Mouse (Mus musculus) MEL-GATA-1-ER (cell line): ENCODE data around the gene Gm42957.

Source experiments
- DNase-seq: peaks from one replicate; pipeline ENCODE4 v3.0.0-alpha.2; 2012; ENCODE audit warnings: low read depth; ENCODE audit errors: extremely low read depth

Gene Gm42957

DNA sequence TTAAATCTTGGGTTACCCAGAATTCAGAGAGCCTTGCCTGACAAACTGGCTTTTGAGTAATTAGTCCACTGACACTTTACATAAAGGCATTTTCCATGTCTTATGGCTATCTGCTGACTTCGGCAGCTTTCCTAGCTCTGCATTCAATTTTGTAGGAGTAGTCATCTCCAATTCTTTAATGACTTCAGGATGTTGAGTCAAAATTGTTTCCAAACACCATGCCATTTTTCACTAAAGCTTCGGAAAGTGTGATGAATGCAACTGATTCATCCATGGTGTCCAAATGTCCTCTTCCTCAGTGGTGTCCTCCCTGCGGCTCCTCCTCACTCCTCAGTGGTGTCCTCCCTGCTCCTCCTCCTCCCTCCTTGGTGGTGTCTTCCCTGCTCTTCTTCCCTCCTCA, 17.3 kb upstream of the Gm42957 start:
- DNase-seq: no peak

DNA sequence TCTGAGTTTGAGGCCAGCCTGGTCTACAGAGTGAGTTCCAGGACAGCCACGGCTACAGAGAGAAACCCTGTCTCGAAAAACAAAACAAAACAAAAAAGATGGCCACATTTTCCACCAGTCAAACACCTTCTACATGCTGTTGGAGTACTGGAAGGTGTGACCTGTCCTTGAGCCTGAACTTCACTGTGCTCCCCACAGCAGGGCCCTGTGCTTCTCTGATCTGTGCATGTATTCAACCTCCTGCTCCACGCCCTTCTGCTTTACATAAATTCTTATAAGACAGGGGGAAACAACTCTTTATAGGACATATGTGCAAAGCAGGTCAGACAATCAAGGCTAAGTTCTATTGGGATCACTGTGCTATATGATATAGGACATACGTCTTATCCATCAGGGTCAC, 12.1 kb upstream of the Gm42957 start:
- DNase-seq: no peak

DNA sequence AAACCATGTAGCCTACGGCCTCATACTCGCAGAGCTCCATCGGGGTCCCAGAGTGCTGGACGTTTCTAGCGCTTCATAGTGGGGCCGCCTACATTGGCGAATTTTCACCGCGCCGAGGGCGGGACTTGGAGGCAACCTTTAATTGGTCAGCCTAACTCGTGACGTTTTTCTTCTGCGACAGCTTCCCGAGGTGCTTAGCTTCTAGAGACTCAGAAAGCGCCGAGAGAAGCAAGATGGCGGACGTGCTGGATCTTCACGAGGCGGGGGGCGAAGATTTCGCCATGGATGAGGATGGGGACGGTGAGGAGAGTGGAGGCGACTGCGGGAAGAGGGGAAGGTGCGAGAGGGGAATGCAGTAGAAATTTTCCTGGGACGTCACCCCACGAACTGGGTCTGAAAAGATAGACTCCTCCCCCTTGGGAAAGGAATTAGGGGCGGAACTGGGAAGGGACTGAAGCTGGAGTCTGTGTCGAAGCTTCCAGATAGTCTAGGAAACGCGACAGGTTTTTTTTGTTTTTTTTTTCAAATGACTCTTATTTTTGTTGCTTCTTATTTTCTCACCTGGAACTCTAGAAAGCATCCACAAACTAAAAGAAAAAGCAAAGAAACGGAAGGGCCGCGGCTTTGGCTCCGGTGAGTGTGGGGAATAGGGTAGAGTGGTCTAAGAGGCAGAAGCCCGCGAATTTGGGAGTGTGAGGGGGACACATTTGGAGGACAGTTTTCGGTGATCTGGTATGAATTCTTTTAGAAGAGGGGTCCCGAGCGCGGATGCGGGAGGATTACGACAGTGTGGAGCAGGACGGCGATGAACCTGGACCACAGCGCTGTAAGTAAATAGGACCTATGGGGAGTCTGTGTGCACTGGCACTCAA, 5.3 kb upstream of the Gm42957 start, which contains the start of gene Rbm8a:
TSS of gene Rbm8a (plus strand) at position 205 of the 872 bp plus-strand sequence.
- peak; percentile 100 for DNase-seq

DNA sequence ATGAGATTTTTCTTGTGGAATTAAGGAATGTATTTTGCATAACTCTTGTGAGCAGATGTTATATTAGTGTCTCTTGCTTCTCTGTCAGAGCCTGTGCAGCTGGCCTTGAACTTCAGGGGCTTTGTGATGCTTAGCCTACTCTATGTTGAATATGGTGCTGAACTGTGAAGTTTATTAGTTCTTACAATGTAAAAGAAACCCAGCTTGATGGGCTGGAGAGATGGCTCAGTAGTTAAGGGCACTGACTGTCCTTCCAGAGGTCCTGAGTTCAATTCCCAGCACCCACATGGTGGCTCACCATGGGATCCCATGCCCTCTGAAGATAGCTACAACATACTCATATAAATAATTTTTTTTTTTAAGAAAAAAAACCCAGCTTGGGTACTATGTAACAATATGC, 3.2 kb upstream of the Gm42957 start:
- DNase-seq: no peak

DNA sequence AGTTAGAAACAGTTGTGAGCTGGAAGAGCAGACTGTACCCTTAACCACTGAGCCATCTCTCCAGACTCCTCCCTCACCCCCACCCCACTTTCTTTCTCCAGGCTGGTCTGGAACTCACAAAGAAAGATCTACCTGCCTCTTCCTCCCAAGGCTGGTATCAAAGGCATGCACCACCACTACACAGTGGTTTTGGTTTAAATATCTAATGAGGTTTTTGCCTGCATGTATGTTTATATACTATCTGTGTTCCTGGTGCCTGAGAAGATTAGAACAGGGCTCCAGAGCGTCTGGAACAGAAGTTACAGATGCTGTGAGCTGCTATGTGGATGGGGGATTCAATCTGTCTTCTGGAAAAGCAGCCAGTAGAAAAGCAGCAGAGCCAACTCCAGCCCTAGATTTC, 1.3 kb upstream of the Gm42957 start:
- peak; percentile 24 for DNase-seq

DNA sequence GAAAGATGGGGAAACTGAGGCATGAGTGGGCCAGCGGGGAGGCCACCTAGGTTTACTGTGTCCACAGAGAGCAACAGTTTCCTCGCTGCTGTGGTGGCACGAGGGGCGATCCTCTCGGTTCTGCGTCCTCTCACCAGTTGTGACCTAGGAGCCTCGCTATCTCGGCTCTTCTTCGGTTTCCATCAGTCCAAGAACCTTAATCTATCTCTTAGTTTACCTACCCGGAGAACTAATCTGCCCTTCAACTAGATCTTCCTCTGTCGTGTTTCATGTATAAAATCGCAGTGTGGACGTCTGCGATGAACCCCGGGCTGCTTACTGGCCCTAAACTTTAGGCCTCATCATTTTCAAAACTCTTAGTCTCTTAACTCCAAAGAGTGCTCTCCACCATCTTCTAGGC, 632 bp downstream of the Gm42957 start:
- DNase-seq: peak; percentile 47

DNA sequence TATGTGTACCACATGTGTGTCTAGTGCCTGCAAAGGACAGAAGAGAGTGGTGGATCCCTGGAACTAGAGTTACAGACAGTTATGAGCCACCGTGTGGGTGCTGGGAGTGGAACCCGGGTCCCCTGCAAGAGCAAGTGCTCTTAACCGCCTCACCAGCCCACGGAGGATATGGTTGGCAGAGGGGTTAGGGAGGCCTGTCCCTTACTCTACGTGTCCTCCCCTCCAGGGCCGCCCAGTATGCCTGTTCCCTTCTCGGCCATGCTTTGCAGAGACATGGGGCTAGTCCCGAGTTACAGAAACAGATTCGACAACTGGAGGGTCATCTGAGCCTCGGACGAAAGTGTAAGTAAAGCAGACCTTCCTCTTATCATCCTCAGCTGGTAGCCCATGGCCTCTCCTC, 1.2 kb downstream of the Gm42957 start:
- DNase-seq: no peak

DNA sequence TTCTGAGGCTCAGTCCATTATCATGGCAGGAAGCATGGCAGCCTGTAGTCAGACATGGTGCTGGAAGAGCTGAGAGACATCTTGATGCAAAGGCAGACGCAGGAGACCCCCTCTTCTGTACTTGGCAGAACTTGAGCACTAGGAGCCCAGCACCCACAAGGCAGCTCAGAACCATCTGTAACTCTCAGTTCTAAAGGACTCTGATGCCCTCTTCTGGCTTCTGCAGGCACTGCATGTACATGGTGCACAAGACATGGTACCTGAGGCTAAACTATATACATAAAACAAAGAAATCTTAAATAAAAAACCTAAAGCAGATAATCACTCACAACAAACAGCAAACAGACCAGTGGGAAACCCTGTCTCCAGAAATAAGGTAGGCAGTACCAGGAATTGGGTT, 3.9 kb downstream of the Gm42957 start:
- peak; percentile 81 for DNase-seq

DNA sequence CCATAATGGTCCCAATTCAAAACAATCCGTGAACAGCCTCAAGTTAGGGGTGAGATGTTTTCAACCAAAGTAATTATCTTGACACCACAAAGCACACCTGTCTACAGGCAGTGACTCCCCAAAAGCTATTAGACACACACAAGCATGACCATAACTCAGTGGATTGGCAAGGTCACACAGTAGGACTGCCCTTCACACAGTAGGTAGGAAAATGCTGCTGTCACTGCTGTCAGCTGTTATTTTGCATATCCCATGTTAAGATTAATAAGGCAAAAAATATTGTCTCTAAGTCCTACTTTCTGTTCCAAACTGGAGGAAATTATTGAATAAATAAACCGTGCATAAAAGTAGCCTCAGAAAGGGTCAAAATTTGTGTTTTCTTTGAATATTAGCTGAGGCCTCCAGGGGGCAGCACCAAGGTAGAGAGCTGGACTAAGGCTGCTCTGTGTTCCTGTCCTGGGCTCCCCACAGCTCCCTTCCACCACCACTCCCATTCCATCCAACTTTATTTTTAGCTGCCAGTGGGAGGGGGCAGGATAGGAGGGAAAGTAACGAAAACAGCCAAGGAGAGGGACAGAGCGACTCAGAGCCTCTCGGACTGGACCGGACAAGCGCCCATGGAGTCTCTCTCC, 9.9 kb downstream of the Gm42957 start, which contains the start of gene Itga10:
TSS of gene Itga10 (plus strand) at position 567 of the 632 bp plus-strand sequence.
- DNase-seq: peak; percentile 39

DNA sequence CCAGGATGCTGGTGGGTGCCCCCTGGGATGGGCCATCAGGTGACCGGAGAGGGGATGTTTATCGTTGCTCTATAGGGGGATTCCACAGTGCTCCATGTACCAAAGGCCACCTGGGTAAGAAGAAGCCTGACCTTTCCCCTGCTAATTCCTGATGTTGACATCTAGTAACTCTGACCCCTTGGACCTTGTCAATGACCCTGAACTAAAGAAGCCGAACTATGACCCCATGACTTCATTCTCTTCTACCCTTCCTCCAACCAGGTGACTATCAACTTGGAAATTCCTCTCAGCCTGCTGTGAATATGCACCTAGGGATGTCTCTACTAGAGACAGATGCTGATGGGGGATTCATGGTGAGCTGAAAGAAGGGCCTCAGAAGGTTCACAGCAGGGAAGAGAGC, 12.1 kb downstream of the Gm42957 start:
- no peak for DNase-seq

DNA sequence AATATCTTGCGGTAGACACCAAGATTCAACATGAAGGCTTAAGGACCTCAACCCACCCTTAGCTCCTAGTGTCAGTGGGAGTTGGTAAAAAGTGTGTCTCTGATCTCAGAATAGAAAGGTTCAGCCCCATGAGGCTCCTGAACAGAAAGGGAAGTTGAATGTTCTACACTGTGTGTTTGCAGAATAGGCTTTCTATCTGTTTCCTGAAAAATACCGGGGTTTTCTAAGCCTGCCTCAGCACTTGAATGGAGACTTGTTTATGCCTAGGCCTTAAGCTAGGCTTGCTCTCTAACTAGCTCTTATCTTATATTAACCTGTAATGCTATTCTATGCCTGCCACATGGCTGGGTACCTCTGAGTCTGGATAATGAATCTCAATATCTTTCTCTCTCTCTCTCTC, 25.6 kb downstream of the Gm42957 start:
- peak; percentile 76 for DNase-seq

DNA sequence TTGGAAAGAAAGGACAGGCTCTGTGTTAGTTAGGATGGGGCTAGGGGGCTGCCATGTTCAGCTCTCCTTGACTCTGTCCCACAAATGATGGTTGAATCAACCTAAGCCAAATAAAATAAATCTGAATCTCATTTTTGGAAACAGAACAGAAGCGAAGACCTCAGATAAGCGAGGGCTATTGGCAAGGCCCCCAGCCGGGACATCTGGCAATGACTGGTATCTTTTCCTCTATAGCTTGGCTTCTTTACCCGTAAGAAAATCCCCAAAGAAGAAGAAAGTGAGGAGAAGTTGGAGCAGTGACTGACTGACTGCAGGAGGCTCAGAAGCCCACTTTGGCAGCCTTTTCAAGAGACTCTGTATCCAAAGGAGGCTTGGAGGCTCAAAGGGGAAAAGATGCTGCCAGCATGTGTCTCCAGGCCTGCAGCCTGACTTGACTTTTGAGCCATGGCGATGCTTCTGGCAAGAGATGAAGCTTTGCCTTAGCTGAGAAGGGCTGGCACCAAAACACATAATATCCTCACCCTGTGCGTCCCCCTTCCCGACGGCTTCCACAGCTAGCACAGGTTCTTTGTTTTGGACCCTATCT, 27.6 kb downstream of the Gm42957 start:
- DNase-seq: no peak

DNA sequence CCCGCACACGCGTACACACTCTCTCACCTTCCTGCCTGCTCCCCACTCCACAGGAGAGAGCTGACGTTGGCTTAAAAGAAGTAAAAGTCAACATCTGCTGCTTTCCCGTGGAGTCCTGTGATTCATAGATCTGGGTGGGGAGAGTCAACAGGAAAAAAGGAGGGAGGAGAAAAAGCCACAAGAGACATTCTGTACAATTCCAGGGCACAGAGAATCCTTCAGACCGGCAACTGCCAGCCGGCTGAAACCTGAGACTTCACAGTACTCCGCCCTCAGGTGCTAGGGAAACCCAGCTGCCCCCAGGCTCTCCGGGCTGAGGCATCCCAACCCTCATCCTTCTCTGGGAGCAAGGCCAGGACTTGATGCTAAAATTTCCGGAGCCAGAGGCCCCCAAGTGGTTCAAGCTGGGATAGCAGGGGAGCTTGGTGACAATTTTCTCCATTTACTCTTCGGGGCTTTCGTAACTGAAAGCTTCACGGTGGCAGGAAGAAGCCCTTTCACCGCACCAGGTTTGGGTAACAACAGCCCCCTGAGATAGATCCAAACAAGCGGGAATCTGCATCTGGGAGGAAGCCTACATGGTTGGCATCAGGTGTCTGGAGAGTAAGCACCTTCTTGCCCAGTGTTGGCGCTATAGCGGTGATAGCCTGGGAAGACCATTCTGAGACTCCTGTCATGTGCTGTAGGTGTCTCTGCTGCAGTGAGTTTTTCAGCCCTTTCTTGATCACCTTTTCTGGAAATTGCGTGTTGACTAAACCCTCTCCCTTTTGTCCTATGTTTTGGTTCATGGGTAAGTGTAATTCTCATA, 28.4 kb downstream of the Gm42957 start:
- peak; percentile 77 for DNase-seq

DNA sequence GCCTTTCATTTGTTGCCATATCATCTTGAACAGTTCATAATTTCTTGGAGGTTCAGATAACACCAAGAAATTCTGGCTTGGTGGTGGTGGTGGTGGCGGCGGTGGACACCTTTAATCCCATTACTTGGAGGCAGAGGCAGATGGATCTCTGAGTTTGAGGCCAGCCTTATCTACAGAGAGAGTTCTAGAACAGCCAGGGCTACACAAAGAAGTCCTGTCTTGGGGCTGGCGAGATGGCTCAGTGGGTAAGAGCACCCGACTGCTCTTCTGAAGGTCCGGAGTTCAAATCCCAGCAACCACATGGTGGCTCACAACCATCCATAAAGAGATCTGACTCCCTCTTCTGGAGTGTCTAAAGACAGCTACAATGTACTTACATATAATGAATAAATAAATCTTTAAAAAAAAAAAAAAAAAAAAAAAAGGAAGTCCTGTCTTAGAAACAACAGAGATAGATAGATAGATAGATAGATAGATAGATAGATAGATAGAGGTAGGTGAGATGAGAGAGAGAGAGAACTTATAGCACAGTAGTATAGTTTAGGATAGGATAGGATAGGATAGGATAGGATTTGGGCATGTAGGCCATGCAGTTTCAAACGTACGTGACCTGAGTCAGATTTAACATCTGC, 30.6 kb downstream of the Gm42957 start:
- DNase-seq: peak; percentile 46

DNA sequence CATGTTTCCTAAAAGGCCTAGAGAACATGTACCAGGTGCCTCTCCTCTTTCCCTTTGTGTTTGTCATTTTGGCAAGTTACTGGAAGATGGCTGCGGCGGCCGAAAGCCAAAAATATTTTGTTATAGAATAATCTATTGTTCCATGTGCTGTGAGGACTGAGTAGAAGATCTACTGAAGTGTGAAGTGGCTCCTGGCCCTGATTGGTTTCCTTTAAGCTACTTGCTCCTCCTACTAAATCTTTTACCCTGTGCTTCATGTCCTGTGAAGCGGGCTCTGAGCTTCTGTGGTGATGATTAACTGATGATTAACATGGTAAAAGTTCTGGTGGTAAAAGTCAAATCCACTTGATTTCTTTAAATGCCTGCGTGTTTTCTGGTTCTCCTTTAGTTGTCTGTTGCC, 31.6 kb downstream of the Gm42957 start:
- no peak for DNase-seq

DNA sequence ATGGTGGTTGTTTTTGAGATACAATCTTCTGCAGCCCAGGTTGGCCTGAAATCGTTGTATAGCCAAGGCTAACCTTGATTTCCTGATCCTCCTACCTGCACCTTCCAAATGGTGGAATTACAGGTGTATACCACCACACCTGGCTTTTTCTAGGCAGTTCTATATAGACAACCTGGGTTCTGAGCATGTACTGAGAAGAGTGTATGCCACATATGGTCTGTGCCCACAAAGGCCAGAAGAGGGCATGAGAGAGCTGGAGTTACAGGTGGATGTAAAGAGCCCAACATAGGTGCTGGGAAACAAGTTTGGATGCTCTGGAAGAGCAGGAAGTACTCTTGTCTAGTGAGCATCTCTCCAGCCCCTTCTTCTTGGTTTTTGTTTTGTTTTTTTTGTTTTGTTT, 32.0 kb downstream of the Gm42957 start:
- peak; percentile 62 for DNase-seq

DNA sequence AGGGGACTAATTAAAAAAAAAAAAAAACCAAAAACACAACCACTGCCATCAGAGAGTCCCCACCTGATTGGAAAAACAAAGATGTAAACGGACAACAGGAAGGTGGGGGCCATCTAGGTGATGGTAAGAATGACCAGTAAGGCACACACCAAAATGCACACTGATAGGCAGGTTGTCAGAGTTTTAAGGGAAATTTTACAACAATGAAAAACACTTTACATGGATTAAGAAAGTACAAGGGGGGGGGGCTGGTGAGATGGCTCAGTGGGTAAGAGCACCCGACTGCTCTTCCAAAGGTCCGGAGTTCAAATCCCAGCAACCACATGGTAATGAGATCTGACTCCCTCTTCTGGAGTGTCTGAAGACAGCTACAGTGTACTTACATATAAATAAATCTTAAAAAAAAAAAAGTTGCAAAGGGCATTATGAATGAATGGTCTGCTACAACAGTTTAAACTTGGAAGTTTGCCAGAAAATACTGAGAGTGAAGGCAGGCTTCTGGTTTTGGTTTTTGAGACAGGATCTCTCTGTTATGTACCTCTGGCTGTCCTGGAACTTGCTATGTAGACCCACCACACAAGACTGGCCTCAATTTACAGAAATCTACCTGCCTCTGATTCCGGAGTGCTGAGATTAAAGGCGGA, 33.3 kb downstream of the Gm42957 start:
- no peak for DNase-seq

DNA sequence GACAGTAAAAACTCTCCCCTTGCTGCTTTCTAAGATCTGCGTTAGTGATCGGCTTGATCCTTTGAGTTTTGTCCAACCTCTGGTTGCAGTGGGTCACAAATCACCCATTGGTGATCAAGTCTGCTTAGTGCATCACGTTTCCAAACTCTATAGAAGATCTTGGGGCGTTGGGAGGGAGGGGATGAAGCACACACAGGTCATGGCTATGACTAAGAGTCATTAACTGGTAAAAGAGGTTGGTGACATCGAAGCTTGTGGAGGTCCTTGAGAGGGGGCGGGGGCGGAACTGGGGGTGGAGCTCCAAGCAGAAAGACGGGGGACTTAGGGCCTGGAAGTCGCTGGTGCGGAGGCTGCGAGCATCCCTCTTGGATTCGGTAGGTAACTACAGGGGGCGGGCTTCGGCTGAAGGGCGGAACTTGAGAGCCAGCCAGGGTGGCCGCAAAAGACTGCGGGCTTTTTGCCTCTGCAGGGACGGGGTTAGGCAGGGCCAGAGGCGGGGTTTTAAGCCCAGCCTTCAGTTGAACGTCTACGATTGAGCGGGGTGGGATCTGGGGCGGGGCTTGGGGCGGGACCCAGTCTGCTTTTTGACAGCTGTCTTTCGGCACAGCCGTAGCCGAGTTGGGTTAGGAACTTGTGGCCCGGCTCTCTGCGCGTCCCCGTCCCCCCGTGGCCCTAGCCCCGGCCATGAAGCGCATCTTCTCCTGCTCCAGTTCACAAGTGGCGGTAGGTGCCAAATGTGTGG, 34.6 kb downstream of the Gm42957 start, which contains the start of gene Ankrd35:
TSS of gene Ankrd35 (plus strand) at position 405 of the 742 bp plus-strand sequence.
- peak; percentile 98 for DNase-seq

DNA sequence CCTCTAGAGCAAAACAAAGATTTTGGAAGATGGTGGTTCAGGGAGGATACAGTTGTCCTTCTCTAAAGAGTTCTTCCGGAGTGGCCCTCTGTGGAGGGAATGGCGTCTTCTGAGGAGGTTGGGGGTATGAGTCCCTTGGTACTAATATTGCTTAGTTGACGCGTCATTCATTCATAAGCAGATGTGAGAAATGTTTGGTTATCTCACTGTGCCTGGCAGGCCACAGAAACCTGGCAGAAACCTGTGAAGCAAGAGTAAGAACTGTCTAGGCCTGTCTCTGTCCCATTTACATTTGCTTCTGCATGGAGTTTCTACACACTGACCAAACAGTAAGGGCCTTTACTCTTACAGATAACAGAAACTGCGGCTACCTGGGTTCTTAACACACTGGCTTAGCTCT, 36.2 kb downstream of the Gm42957 start:
- DNase-seq: no peak

DNA sequence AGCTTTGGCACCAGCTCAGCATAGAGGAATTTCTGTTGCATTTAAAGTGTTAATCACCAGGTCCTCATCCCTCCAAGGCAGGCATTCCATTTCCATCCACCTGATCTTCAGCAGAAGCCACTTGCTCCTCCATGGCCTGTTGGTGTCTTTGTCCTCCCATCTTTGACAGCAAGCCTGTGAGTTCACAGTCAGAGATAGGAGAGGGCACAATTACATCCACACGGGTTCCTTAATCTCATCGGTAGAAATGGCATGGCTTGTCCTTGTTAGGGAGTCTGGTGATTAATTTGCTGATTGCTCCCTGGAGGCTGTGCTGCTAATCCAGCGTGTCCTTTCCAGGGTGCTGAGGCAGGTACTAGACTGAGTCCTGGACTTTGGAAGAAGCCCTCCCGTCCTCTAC, 38.2 kb downstream of the Gm42957 start:
- no peak for DNase-seq
